Mouse (Mus musculus): ENCODE results near the gene Zfp60.
"Not testable (repeated sequence)": the region's sequence is repeated elsewhere in the genome, so short reads cannot be mapped to it uniquely, and the experiment has no call there.

Zfp60 gene

GRCm38 (mm10) chr7:27793865-27794264 is 62.7 kb downstream of the Zfp60 start:
- ATAC-seq (ENCODE audit: low TSS enrichment): not testable (repeated sequence)

- no peak for ATAC-seq (ENCODE audit: low TSS enrichment)
Measured at GRCm38 (mm10) chr7:27794566-27794965, 63.4 kb downstream of the Zfp60 start.

GRCm38 (mm10) chr7:27797906-27798811 is 67.0 kb downstream of the Zfp60 start:
- no peak for ATAC-seq (ENCODE audit: low TSS enrichment)

- no peak for ATAC-seq (ENCODE audit: low TSS enrichment)
Measured at GRCm38 (mm10) chr7:27801137-27801536, 69.9 kb downstream of the Zfp60 start.

- no peak for ATAC-seq (ENCODE audit: low TSS enrichment)
Measured at GRCm38 (mm10) chr7:27802986-27803385, 71.8 kb downstream of the Zfp60 start.

All from frontal cortex, adult (tissue).